Mouse (Mus musculus) embryonic facial prominence, embryonic 12.5 days (tissue): ENCODE data around the gene Gtf3c5. TPM values are rescaled to one million over a fixed set of nuclear protein-coding genes. Genes with fewer than 3 reads are reported as not detected.

Source experiments
- ATAC-seq: fragments of 200-750 bp; cut with Nextera tagmentation; 2 replicates; pipeline ENCODE4 v1.8.0; 2017; ENCODE audit not compliant: insufficient number of reproducible peaks, insufficient read depth, low FRiP score, low TSS enrichment
- H3K27ac ChIP-seq: fragments of 300-500 bp; sonication (generic); 2 replicates; pipeline ENCODE4 v1.5.1; 2016; ENCODE audit warnings: mild to moderate bottlenecking
- H3K27me3 ChIP-seq: fragments of 300-500 bp; sonication (generic); 2 replicates; pipeline ENCODE4 v1.6.1; 2016; ENCODE audit warnings: mild to moderate bottlenecking, moderate library complexity
- H3K36me3 ChIP-seq: fragments of 300-500 bp; sonication (generic); 2 replicates; pipeline ENCODE4 v1.6.1; 2016; ENCODE audit warnings: mild to moderate bottlenecking
- H3K4me1 ChIP-seq: fragments of 300-500 bp; sonication (generic); 2 replicates; pipeline ENCODE4 v1.6.1; 2016
- H3K4me2 ChIP-seq: fragments of 300-500 bp; sonication (generic); replicated peaks from 2 replicates; pipeline ENCODE4 v1.6.1; 2016; ENCODE audit warnings: mild to moderate bottlenecking, moderate library complexity
- H3K4me3 ChIP-seq: fragments of 300-500 bp; sonication (generic); 2 replicates; pipeline ENCODE4 v1.5.1; 2016; ENCODE audit warnings: mild to moderate bottlenecking
- H3K9ac ChIP-seq: fragments of 300-500 bp; sonication (generic); 2 replicates; pipeline ENCODE4 v1.6.1; 2016; ENCODE audit warnings: mild to moderate bottlenecking, moderate library complexity
- H3K9me3 ChIP-seq: fragments of 300-500 bp; sonication (generic); 2 replicates; pipeline ENCODE4 v1.6.1; 2016; ENCODE audit warnings: mild to moderate bottlenecking, moderate library complexity
- WGBS: fragments of 180-500 bp; shearing (Covaris S2); methylation state at CpG from one replicate; pipeline ENCODE4 v1.1.7; 2016; 5-methylcytosine and 5-hydroxymethylcytosine counted together
- polyA plus RNA-seq: library from polyadenylated mRNA; unstranded; fragments of >200 nt; fragmentation: Nextera tagmentation; extraction: Ambion mirVana; gene quantifications from 2 replicates; pipeline ENCODE4 v1.2.1, GENCODE M21; 2016

Gtf3c5 gene
- polyA plus RNA-seq, 1 experiment from 2014 or later = 53.6 TPM

DNA sequence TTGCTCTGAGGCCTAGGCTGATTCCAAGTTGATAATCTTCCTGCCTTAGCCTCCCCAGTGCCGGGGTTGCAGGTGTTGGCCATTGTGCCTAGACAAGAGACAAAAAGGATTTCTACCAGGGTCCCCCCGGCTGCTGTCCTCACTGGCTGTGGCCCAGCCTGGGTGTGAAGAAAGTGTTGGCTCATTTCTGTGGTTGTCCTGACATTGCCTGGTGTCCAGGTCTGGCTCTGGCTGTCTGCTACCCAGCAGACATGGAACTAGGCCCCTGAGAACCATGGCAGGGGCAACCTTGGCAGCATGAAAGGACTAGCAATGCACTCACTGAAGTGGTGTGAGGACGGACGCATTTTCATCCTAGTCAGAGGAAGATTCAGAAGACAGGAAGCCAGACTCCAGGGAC, 53.7 kb downstream of the Gtf3c5 start:
- H3K4me1 ChIP-seq = peaks cover 75% of the 10 kb centered on the region

DNA sequence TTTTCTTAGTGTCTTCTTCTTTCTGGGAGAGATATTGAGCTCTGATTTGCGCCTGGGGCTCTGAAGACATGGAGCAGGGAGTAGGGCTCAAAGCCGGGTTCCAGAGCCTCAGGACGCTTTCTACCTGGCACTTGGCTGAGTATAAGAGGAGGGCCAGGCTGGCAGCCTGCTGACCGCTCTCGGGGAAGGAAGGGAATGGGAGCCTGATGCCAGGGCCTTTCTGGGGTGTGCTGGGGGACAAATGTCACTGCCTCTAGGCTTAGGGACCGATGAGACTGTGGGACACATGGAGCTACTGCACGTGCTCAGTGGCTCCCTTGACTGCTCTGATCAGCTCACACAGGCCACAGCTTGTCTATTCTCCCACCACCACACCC, 55.2 kb downstream of the Gtf3c5 start:
- no peaks in the 10 kb centered on the region for H3K27me3 ChIP-seq
- no peak overlapping the region for H3K4me2 ChIP-seq
- peaks cover 68% of the 10 kb centered on the region for H3K4me1 ChIP-seq
- no peak for ATAC-seq
- no peaks in the 10 kb centered on the region for H3K9me3 ChIP-seq
- H3K36me3 ChIP-seq = no peaks in the 10 kb centered on the region
- no peak overlapping the region for H3K27ac ChIP-seq
- peak overlapping the region; percentile 21; the same call in 1 of the 2 replicates for H3K9ac ChIP-seq
- WGBS = 80% methylated on average over 7 of the region's 7 CpGs
- H3K4me3 ChIP-seq = no peak overlapping the region

More for the DNA sequence above, 53.7 kb downstream of the Gtf3c5 start:
- Histone ChIP-seq H3K9me3 (no peaks in the 10 kb centered on the region), H3K4me2 (no peak overlapping the region), H3K27ac (no peak overlapping the region), H3K27me3 (no peaks in the 10 kb centered on the region), H3K9ac (no peak overlapping the region), H3K4me3 (no peak overlapping the region), H3K36me3 (no peaks in the 10 kb centered on the region)
- 64% methylated on average over 4 of the region's 4 CpGs for WGBS
- no peak for ATAC-seq

- Histone ChIP-seq H3K9ac (no peak overlapping the region), H3K36me3 (0 out of 2 replicates have a peak, but pooled peaks cover 1% of the 10 kb centered on the region), H3K9me3 (no peaks in the 10 kb centered on the region), H3K4me1 (peaks cover 62% of the 10 kb centered on the region), H3K27ac (no peak overlapping the region), H3K27me3 (no peaks in the 10 kb centered on the region), H3K4me3 (no peak overlapping the region), H3K4me2 (no peak overlapping the region)
- ATAC-seq = no peak
- 85% methylated on average over 20 of the region's 20 CpGs for WGBS
Observed at GRCm38 (mm10) chr2:28527436-28528353, 55.9 kb downstream of the Gtf3c5 start.

- Histone ChIP-seq H3K27me3 (no peaks in the 10 kb centered on the region), H3K36me3 (0 out of 2 replicates have a peak, but pooled peaks cover 9% of the 10 kb centered on the region), H3K9ac (peak overlapping the region; percentile 36; the same call in 1 of the 2 replicates), H3K4me1 (peaks cover 54% of the 10 kb centered on the region), H3K4me3 (no peak overlapping the region), H3K27ac (peak overlapping the region; percentile 73), H3K4me2 (no peak overlapping the region), H3K9me3 (no peaks in the 10 kb centered on the region)
- WGBS = 44% methylated on average over 12 of the region's 12 CpGs
- ATAC-seq = no peak
Observed at GRCm38 (mm10) chr2:28525943-28526876, 57.3 kb downstream of the Gtf3c5 start.

DNA sequence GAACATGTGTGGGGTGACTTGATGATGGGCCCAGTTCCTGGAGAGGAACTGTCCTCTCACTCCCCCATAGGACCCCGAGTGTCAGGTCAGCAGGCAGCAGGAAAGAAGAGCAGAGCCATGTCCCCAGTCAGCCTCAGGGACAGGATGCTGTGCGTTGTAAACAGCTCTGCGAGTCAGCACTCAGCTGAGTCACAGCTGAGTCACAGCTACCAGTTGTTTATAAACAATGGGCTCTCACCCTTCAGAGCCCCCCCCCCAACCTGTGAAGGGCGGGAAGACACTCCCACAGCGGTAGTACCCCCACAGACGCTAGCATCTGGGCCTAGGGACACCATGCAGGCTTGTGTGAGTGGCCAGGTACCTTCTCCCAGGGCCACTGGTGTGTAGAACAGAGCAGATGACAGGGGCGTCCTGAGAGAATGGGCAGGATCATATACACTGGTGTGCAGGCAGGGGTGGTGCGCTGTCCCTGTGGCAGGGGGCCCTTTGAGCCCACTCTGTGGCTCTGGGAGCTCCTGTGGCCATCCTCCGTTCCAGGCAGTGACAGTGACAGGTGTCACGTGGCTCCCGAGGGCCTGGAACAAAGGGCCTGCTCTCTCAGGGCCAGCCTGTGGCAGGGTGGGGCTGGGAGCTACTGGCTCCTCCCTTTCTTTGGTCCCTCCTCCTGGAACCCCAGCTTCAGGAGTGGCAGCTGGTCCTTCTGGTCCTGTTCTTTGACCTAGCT, 58.2 kb downstream of the Gtf3c5 start:
- ATAC-seq = peak; percentile 47; the same call in 1 of the 2 replicates
- H3K27ac ChIP-seq = peak overlapping the region; percentile 73
- H3K27me3 ChIP-seq = no peaks in the 10 kb centered on the region
- H3K4me1 ChIP-seq = peaks cover 51% of the 10 kb centered on the region
- H3K4me3 ChIP-seq = no peak overlapping the region
- H3K9ac ChIP-seq = 0 out of 2 replicates have a peak overlapping the region, but pooled peaks have one; percentile 31
- 0 out of 2 replicates have a peak, but pooled peaks cover 9% of the 10 kb centered on the region for H3K36me3 ChIP-seq
- 16% methylated on average over 11 of the region's 11 CpGs for WGBS
- H3K4me2 ChIP-seq = no peak overlapping the region
- no peaks in the 10 kb centered on the region for H3K9me3 ChIP-seq

DNA sequence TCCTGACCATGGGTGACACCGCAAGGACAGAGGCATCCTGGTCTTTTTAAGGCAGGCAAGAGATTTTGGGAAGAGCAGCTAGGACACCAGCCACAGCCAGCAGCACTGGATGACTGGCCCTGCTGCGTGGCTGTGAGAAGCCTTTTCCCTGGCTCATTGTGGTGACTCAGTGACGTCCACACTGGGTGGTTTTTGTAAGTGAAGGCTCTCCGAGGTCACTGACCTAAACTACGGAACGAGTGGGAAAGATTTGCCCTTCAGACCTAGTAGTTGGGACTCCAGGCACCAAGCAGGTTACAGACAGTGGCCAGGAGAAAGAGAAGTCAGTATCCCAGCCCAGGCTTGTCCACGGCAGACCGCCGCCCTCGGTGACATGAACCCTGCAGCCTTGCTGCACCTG, 59.1 kb downstream of the Gtf3c5 start:
- WGBS = 79% methylated on average over 10 of the region's 10 CpGs
- Histone ChIP-seq H3K27me3 (no peaks in the 10 kb centered on the region), H3K4me2 (no peak overlapping the region), H3K27ac (no peak overlapping the region), H3K4me1 (peaks cover 41% of the 10 kb centered on the region), H3K4me3 (no peak overlapping the region), H3K36me3 (0 out of 2 replicates have a peak, but pooled peaks cover 9% of the 10 kb centered on the region), H3K9me3 (no peaks in the 10 kb centered on the region), H3K9ac (no peak overlapping the region)
- no peak for ATAC-seq

DNA sequence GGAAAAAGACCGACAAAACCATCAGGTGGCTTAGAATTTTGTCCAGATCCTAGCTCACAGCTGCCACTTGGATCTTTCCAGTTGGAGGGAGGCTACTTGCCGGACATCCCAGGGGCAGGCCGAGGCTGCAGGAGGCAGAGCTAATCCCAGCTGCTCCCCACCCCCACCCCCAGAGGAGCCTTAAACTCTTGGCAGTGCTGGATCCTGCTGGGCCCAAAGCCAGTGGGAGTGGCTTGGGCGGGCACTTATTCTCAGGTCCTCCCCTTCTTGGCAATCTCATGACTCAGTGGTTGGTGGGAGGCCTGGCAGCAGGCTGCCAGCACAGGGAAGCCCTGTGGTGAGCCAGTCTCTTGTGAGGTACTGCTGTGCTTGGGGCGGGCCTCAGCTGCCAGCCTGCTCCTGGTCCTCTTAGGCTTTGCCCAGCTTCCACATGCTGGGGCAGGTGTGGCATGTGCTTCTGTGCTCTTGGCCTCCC, 59.9 kb downstream of the Gtf3c5 start:
- Histone ChIP-seq H3K4me1 (peaks cover 34% of the 10 kb centered on the region), H3K4me2 (no peak overlapping the region), H3K27me3 (no peaks in the 10 kb centered on the region), H3K27ac (peak overlapping the region; percentile 43; the same call in 1 of the 2 replicates), H3K36me3 (0 out of 2 replicates have a peak, but pooled peaks cover 9% of the 10 kb centered on the region), H3K9me3 (no peaks in the 10 kb centered on the region), H3K4me3 (no peak overlapping the region), H3K9ac (no peak overlapping the region)
- peak; percentile 68 for ATAC-seq
- WGBS = 16% methylated on average over 5 of the region's 5 CpGs

- Histone ChIP-seq H3K4me2 (no peak overlapping the region), H3K27ac (no peak overlapping the region), H3K36me3 (0 out of 2 replicates have a peak, but pooled peaks cover 11% of the 10 kb centered on the region), H3K4me3 (no peak overlapping the region), H3K27me3 (no peaks in the 10 kb centered on the region), H3K9me3 (no peaks in the 10 kb centered on the region), H3K4me1 (peaks cover 31% of the 10 kb centered on the region), H3K9ac (no peak overlapping the region)
- 77% methylated on average over 4 of the region's 4 CpGs for WGBS
- no peak for ATAC-seq
Observed at GRCm38 (mm10) chr2:28522166-28522565, 61.4 kb downstream of the Gtf3c5 start.

- Histone ChIP-seq H3K4me1 (peaks cover 29% of the 10 kb centered on the region), H3K36me3 (0 out of 2 replicates have a peak, but pooled peaks cover 11% of the 10 kb centered on the region), H3K27ac (no peak overlapping the region), H3K4me3 (no peak overlapping the region), H3K9ac (no peak overlapping the region), H3K9me3 (no peaks in the 10 kb centered on the region), H3K27me3 (no peaks in the 10 kb centered on the region), H3K4me2 (no peak overlapping the region)
- WGBS = 72% methylated on average over 6 of the region's 6 CpGs
- no peak for ATAC-seq
Observed at GRCm38 (mm10) chr2:28521571-28522151, 61.9 kb downstream of the Gtf3c5 start.

DNA sequence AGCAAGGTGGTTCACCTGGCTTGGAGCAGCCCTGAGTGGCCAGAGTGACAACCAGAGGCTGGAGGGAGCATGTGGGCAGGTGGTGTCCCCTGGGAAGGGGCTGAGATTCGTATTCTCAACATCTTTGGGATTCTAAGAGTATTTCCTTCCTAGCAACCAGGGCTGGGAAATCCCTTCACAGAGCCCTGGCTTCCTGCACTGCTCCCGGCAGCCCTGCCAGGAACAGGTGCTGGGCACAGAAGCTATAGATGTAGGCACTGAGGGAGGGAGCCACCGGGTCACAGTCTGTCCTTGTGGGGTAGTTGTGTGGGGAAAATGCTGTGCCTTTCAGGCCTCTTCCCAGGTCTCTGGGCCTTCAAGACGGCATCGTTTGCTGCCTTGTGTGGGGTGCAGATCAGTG, 63.0 kb downstream of the Gtf3c5 start:
- no peak overlapping the region for H3K9ac ChIP-seq
- no peak overlapping the region for H3K27ac ChIP-seq
- H3K27me3 ChIP-seq = no peaks in the 10 kb centered on the region
- no peaks in the 10 kb centered on the region for H3K9me3 ChIP-seq
- H3K4me1 ChIP-seq = peaks cover 18% of the 10 kb centered on the region
- no peak overlapping the region for H3K4me3 ChIP-seq
- ATAC-seq = no peak
- WGBS = 70% methylated on average over 5 of the region's 5 CpGs
- 0 out of 2 replicates have a peak, but pooled peaks cover 11% of the 10 kb centered on the region for H3K36me3 ChIP-seq
- no peak overlapping the region for H3K4me2 ChIP-seq
